Mouse (Mus musculus): ENCODE measurements around the gene Tmem230.

DNA sequence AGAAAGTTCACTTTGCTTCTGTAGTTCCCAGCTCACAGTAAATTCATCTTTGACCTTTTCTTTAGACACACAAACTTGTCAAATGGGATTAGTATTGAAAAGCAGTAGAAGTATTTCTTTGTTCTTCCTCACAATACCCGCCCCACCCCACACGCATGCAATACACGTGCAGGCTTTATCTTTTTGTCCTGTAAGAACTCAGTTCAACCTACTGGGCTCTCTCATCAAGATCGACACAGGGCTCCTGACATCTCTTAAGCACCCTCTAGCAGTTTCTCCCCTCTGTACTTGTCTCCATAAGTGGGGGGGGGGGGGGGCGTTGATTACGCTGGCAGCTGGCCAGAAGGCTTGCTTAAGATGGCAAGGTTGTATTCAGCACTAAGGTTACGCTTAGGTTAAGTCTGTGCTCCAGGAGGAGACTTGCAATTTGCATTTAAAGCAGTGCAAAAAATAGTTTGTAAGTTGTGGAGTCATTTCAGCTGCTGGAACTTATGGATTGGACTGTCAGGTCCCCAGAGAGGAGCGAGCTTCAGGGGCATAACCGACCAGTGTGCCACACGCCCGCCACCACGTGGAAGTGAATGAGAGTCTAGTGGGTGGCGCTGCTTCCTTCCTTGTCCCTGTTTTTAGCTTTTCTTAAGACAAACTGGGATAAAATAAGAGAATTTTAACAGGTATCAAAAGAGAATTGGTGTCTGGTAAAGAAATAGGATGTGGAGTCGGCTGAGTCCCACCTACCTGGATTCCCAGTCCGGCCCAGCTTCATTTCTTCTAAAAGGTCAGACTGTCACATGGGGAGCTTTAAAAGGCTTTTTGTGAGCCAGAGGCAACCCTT lies 35.8 kb upstream of the Tmem230 start:
- TF ChIP-seq CTCF (IDR thresholded peaks at IDR 0.05; ENCODE audit: low read depth, low read length) (no peak), POLR2A (IDR thresholded peaks at IDR 0.05; ENCODE audit: borderline replicate concordance, low read depth, low read length) (no peak)
